Mouse (Mus musculus): ENCODE measurements around the gene Lrp1.

Lrp1 gene

DNA sequence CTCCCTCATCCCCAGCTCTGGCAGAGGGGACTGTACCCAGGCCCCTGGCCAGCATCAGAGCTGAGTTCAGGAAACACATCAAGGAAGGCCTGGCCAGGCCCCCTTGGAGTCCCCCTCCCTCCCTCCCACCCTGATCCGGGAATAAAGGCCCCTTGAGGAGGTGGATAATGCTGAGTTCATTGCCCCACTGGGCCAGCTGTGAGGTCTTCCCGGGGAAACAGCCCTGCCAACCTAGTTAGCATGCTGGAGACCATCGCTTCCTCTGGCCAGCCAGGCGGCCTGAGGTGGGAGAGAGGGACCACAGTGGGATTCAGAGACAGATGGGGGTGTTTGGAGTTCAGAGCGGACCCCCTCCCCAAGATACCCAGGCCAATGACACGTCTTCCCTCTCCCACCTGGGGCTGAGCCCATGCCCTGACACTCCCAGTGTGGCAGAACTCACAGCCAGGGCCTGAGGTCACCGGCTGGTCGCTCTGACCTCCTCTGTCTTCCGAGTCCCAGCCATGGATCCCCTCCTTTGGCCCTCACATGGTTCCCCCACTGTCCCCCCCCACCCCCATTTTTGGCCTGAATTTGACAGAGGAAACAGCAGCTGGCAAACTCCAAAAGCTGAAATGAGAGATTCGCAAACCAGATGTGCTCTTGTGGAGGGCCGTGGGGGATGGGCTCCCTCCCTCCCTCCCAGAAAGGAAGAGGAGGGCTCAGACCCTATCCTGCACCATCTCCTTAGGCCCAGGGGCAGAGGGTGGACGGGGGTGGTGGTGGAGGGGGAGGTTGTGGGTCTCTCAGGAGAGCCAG lies 6.5 kb downstream of the Lrp1 start:
- no peak for DNase-seq (ENCODE audit: low spot score)

GRCm38 (mm10) chr10:127612079-127612775 lies 8.7 kb downstream of the Lrp1 start:
- no peak for DNase-seq (ENCODE audit: low spot score)

DNA sequence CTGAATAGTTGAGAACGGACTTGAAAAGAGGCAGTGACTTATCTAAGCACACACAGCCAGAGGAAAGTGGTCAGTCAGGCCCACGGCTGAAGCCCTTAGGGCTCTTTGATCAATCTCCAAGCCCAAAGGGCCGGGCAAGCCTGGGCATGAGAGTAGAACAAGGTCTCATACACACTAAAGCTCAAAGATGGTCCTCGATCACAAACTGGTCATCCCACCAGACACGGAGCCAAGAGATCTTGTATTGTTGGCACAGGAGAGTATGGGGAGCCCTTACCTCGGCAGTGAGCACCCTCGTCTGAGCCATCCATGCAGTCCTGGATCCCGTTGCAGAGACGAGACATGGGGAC lies 10.9 kb downstream of the Lrp1 start:
- no peak for DNase-seq (ENCODE audit: low spot score)

- peak; percentile 42 for DNase-seq (ENCODE audit: low spot score)
These were observed 11.4 kb downstream of the Lrp1 start for GRCm38 (mm10) chr10:127609415-127610065.

GRCm38 (mm10) chr10:127607059-127607458 lies 13.9 kb downstream of the Lrp1 start:
- no peak for DNase-seq (ENCODE audit: low spot score)

- no peak for DNase-seq (ENCODE audit: low spot score)
These were observed 15.2 kb downstream of the Lrp1 start for GRCm38 (mm10) chr10:127605756-127606155.

DNA sequence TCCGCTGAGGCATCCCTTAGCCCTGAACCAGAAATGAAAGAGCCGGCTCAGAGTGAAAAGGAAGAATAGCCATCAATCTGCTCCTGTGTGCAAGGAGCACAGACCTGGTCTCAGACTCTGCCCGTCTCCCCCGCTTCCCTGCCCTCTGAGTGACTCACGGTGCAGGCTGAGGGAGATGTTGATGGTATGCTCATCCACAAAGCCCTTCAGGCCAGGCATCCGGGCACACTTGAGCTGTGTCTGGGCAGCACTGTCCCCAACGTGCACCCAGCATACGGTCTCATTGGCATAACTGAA lies 15.7 kb downstream of the Lrp1 start:
- no peak for DNase-seq (ENCODE audit: low spot score)

GRCm38 (mm10) chr10:127604465-127605250 lies 16.3 kb downstream of the Lrp1 start:
- DNase-seq (ENCODE audit: low spot score), result no peak

DNA sequence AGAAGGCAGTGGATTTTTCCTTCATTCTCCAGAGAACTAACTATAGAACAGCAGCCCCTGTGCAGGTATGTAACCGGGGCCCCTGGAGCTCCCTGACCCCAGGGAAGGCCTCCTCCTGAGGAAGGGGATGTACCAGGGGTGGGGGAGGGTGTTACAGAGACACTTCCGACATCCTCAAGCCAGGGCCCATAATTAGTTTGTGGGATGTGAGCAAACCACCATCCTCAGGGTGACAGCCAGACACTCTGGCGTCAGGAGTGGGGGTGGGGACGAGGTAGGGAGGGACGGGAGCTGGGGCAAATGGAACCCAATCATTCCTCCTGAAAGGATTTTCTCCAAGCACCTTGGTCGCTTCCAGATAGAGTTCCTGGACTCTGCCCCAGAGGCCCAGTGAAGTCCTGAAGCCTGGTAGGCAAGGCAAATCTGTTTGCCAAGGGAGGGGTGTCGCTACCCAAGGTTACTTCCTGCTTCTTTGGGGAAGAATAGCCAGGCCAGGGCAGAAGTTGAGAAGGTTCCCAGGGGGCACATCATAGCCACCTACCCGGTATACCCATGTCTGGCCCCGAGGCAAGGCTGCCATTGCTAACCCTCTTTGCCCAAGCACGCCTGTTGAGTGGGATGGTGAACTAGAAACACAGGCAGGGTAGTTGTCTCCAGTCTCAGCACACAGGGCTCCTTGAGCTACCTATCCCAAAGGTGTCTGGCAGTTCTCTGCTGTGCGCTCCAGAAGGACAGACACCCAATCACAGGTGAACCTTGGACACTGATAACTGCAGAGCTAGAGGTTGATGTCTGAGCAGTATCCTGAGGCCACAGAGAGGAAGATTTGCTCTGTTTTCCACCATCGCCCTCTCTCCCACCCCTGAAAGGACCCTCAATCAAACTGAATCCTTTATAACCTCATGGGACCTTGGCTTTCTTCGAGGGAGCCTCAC lies 17.2 kb downstream of the Lrp1 start:
- DNase-seq (ENCODE audit: low spot score), result no peak

DNA sequence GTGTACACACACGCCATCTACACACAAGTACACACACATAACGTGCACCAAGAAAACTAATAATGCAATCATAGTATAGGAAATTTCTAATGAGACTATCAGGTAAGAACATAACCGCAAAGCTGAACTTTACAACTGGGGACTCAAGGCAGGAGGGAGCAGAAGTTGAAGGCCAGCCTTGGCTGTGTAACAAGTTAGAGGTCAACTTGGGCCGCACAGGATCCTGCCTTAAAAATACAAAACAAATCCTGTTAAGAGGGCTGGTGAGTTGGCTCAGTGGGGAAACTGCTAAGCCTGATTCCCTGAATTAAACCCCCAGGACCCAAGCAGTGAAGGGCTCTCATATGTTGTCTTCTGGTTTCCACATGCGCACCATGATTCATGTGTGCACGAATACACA lies 18.8 kb downstream of the Lrp1 start:
- no peak for DNase-seq (ENCODE audit: low spot score)

DNA sequence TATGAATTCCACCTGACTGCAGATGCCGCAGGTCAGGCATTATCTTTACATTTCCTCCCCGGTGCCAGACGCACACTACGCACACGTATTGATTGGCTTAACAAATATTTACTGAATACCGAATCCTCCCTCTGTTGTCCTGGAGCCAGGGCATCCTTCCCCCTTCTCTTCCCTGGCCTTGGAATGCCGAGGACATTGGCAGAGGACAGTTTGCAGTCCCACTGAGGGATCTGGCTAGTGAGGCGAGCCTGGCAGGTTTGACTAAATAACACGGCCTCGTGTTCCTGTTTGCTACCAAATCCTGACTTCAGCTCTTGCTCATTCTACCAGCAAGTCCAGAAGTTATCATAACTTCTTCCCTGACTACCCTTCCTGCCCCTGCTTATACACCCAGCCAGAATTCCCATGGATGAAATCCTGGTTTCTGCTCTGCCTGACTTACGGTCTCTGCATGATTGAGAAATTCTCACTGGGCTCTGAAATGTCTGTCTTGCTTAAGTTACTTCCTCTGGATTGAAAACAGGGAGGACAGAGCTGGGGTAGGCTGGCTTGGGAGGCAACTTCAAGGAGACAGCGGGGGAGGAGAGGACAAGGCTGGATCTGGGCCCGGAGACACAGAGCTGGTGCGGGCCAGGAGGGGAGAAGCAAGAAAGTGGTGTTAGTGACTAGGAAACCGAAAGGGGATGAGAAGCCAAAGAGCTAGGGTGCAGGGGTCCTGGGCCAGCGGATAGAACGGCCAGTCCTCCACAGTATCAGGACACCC lies 21.0 kb downstream of the Lrp1 start:
- DNase-seq (ENCODE audit: low spot score), result peak; percentile 84

DNA sequence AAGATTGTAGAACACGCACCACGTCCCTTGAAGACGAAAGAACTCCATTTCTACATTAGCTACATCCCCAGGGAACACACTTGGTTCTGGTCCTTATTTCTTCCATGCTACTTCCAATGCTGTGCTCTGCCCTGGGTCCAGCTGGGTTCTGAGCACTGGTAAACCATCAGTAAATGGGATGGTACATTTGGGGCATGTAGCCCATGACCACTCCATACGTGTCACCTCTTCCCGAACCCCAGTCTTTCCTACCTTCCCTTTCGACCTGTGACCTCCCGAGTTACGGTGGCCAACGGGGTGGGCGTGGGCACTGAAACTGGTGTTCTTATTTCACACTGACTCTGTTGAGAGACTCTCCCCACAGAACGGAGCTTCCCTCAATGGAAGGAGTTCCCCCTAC lies 21.7 kb downstream of the Lrp1 start:
- no peak for DNase-seq (ENCODE audit: low spot score)

DNA sequence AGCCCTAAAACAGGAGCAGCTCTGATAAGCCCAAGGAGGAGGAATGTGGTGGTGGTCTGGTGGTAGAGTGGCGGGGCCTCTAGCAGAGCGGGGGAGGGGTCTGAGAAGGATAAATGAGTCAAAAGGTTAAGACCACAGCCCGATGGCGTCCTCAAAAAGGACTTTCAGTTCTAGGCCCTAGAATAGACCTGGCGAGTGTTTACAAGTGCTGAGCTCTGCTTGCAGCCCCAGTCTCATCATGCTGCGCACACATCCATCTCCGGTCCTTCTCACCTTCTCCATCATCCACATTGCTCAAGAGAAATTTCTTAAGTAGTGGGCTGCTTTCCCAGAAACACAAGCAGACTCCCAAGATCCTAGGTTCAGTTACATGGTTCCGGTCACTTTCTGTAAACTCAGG lies 22.3 kb downstream of the Lrp1 start:
- DNase-seq (ENCODE audit: low spot score), result no peak

- DNase-seq (ENCODE audit: low spot score), result no peak
These were observed 23.5 kb downstream of the Lrp1 start for GRCm38 (mm10) chr10:127597311-127597901.

GRCm38 (mm10) chr10:127596321-127596941 lies 24.5 kb downstream of the Lrp1 start:
- peak; percentile 79 for DNase-seq (ENCODE audit: low spot score)

- no peak for DNase-seq (ENCODE audit: low spot score)
These were observed 25.8 kb downstream of the Lrp1 start for GRCm38 (mm10) chr10:127594930-127595715.

GRCm38 (mm10) chr10:127594405-127594804 lies 26.5 kb downstream of the Lrp1 start:
- DNase-seq (ENCODE audit: low spot score), result no peak

DNA sequence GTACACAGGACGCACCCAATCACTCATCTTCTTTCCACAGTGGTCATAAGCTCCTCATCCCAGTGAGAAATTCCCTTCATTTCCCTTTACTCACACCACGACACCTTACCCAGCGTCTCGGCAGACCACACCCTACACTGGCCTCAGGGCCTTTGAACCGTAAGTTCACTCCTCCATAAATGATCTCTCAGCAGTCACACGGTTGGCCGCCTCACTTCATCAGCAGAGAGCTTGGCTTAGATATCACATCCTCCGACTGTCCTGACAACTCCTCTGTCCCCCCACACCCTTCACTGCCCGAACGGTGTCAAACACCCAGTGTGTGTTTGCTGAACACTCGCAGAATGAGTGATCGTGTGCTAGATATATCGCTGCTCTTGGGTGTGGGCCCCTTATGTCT lies 28.1 kb downstream of the Lrp1 start:
- DNase-seq (ENCODE audit: low spot score), result no peak

GRCm38 (mm10) chr10:127592423-127592822 lies 28.5 kb downstream of the Lrp1 start:
- DNase-seq (ENCODE audit: low spot score), result no peak

Data from testis, postnatal 10 days (tissue).